Mouse (Mus musculus): ENCODE measurements around the gene Gm49368. TPM values are rescaled to one million over a fixed set of nuclear protein-coding genes. Genes with fewer than 3 reads are reported as not detected.

Gm49368 gene
- polyA plus RNA-seq, 1 experiment from 2014 or later, result not detected

- H3K27me3 ChIP-seq (ENCODE audit: insufficient read depth, low read length), result no peaks in the 10 kb centered on the region
- WGBS, result 74% methylated on average over 5 of the region's 5 CpGs
- H3K4me1 ChIP-seq (replicated peaks; ENCODE audit: insufficient read depth, low read length), result no peaks in the 10 kb centered on the region
- ATAC-seq (replicated peaks; ENCODE audit: low FRiP score, low read depth), result no peak
- DNase-seq (ENCODE audit: low spot score), result no peak
- H3K4me3 ChIP-seq (replicated peaks; ENCODE audit: low read depth, low read length), result no peak overlapping the region
- H3K36me3 ChIP-seq (ENCODE audit: insufficient read depth, low read length), result no peaks in the 10 kb centered on the region
- no peak overlapping the region for H3K27ac ChIP-seq
- H3K4me2 ChIP-seq (ENCODE audit: low read length), result no peak overlapping the region
- no peaks in the 10 kb centered on the region for H3K9me3 ChIP-seq (replicated peaks; ENCODE audit: low read length)
- H3K9ac ChIP-seq (ENCODE audit: low read depth, low read length), result no peak overlapping the region
- TF ChIP-seq CTCF (IDR thresholded peaks at IDR 0.05; ENCODE audit: low read depth), result no peak
Observed at GRCm38 (mm10) chr7:128115211-128115958, 52.9 kb downstream of the Gm49368 start.

GRCm38 (mm10) chr7:128116396-128116795 lies 53.9 kb downstream of the Gm49368 start:
- no peak overlapping the region for H3K9ac ChIP-seq (ENCODE audit: low read depth, low read length)
- no peaks in the 10 kb centered on the region for H3K9me3 ChIP-seq (replicated peaks; ENCODE audit: low read length)
- H3K4me3 ChIP-seq (replicated peaks; ENCODE audit: low read depth, low read length), result no peak overlapping the region
- no peaks in the 10 kb centered on the region for H3K27me3 ChIP-seq (ENCODE audit: insufficient read depth, low read length)
- 95% methylated on average over 5 of the region's 5 CpGs for WGBS
- no peak for TF ChIP-seq CTCF (IDR thresholded peaks at IDR 0.05; ENCODE audit: low read depth)
- H3K4me2 ChIP-seq (ENCODE audit: low read length), result no peak overlapping the region
- H3K4me1 ChIP-seq (replicated peaks; ENCODE audit: insufficient read depth, low read length), result no peaks in the 10 kb centered on the region
- ATAC-seq (replicated peaks; ENCODE audit: low FRiP score, low read depth), result no peak
- no peaks in the 10 kb centered on the region for H3K36me3 ChIP-seq (ENCODE audit: insufficient read depth, low read length)
- no peak for DNase-seq (ENCODE audit: low spot score)
- H3K27ac ChIP-seq, result no peak overlapping the region

GRCm38 (mm10) chr7:128119726-128120490 lies 57.4 kb downstream of the Gm49368 start:
- Histone ChIP-seq H3K4me3 (replicated peaks; ENCODE audit: low read depth, low read length) (no peak overlapping the region), H3K36me3 (ENCODE audit: insufficient read depth, low read length) (no peaks in the 10 kb centered on the region), H3K4me1 (replicated peaks; ENCODE audit: insufficient read depth, low read length) (no peaks in the 10 kb centered on the region), H3K9ac (ENCODE audit: low read depth, low read length) (no peak overlapping the region), H3K27ac (no peak overlapping the region), H3K9me3 (replicated peaks; ENCODE audit: low read length) (no peaks in the 10 kb centered on the region), H3K4me2 (ENCODE audit: low read length) (no peak overlapping the region), H3K27me3 (ENCODE audit: insufficient read depth, low read length) (no peaks in the 10 kb centered on the region)
- no peak for ATAC-seq (replicated peaks; ENCODE audit: low FRiP score, low read depth)
- DNase-seq (ENCODE audit: low spot score), result no peak
- 83% methylated on average over 6 of the region's 6 CpGs for WGBS
- no peak for TF ChIP-seq CTCF (IDR thresholded peaks at IDR 0.05; ENCODE audit: low read depth)

DNA sequence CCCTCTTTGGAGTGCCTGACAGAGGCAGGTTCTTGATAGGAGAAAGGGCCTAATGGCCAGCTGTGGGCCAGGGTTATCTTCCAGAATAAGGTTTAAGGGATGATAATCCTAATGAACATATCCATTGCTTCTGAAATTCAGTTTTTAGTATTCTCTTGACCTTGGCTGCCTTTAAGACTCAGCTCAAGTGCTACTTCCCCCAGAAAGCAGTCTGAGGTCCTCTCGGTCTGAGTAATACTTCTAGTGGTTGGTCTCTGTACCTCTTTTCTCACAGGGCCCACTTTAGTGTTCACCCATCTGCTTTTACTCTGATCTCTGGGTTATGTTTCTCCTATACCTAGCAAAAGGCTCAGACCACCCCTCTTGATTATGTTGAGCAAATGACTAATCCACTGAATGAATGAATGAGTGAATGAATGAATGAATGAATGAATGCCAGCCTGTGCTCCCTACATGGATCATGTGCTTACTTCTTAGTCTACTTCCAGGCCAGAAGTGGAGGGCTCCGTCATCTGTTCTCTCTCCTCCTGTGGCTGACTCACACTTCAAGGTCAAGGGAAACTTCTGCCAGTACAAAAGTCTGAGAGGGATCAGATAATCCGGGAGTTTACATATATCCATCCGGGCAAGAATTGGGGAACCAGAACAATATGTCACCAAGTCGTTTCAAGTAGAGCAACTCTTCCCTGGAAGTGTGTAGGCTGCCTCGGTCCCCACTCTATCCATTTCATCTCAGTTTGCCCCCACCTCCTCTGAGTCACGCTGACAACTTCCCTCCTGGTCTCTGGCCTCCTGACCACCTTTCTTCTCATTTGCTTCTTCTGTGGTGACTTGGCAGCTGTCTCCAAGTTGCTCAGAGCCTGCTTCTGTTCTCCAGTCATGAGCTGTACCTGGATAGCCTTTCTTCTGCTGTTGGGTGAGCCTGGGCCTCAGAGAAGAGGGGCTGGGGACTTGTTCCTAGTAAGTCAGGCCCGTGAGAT lies 66.5 kb downstream of the Gm49368 start, which contains the start of gene Itgax:
TSS of gene Itgax (plus strand) at position 807 of the 980 bp plus-strand sequence.
- Histone ChIP-seq H3K27me3 (ENCODE audit: insufficient read depth, low read length) (no peaks in the 10 kb centered on the region), H3K36me3 (ENCODE audit: insufficient read depth, low read length) (no peaks in the 10 kb centered on the region), H3K4me2 (ENCODE audit: low read length) (no peak within 1 kb of the TSS), H3K9me3 (replicated peaks; ENCODE audit: low read length) (no peaks in the 10 kb centered on the region), H3K27ac (no peak within 1 kb of the TSS), H3K9ac (ENCODE audit: low read depth, low read length) (no peak within 1 kb of the TSS), H3K4me1 (replicated peaks; ENCODE audit: insufficient read depth, low read length) (no peaks in the 10 kb centered on the region), H3K4me3 (replicated peaks; ENCODE audit: low read depth, low read length) (no peak within 1 kb of the TSS)
- DNase-seq (ENCODE audit: low spot score) (no peak), ATAC-seq (replicated peaks; ENCODE audit: low FRiP score, low read depth) (no peak)
- 72% methylated on average over 8 of the region's 8 CpGs for WGBS
- TF ChIP-seq CTCF (IDR thresholded peaks at IDR 0.05; ENCODE audit: low read depth), result no peak

- no peak for DNase-seq (ENCODE audit: low spot score)
- no peaks in the 10 kb centered on the region for H3K9me3 ChIP-seq (replicated peaks; ENCODE audit: low read length)
- no peak overlapping the region for H3K9ac ChIP-seq (ENCODE audit: low read depth, low read length)
- no peak overlapping the region for H3K4me2 ChIP-seq (ENCODE audit: low read length)
- 83% methylated on average over 5 of the region's 5 CpGs for WGBS
- H3K36me3 ChIP-seq (ENCODE audit: insufficient read depth, low read length), result no peaks in the 10 kb centered on the region
- H3K4me1 ChIP-seq (replicated peaks; ENCODE audit: insufficient read depth, low read length), result no peaks in the 10 kb centered on the region
- ATAC-seq (replicated peaks; ENCODE audit: low FRiP score, low read depth), result no peak
- H3K4me3 ChIP-seq (replicated peaks; ENCODE audit: low read depth, low read length), result no peak overlapping the region
- TF ChIP-seq CTCF (IDR thresholded peaks at IDR 0.05; ENCODE audit: low read depth), result no peak
- H3K27ac ChIP-seq, result no peak overlapping the region
- H3K27me3 ChIP-seq (ENCODE audit: insufficient read depth, low read length), result no peaks in the 10 kb centered on the region
Observed at GRCm38 (mm10) chr7:128132148-128132547, 69.7 kb downstream of the Gm49368 start.

DNA sequence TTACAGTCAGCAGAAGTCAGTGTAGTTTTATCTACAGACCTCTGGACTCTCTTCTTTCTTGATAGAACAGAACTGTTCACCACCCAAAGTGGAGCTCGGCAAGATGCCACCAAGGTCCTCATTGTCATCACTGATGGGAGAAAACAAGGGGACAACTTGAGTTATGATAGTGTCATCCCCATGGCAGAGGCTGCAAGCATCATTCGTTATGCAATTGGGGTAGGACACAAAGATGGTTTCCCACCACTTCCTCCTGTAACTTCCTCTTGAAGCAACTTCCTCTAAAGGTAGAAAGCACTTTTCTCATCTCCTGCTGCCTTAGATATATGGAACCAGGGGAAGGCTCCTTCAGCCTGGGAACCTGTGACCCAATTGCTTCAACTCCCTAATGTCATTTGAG lies 71.1 kb downstream of the Gm49368 start:
- WGBS, result 82% methylated on average over 2 of the region's 2 CpGs
- no peak for DNase-seq (ENCODE audit: low spot score)
- H3K27me3 ChIP-seq (ENCODE audit: insufficient read depth, low read length), result no peaks in the 10 kb centered on the region
- no peaks in the 10 kb centered on the region for H3K4me1 ChIP-seq (replicated peaks; ENCODE audit: insufficient read depth, low read length)
- no peaks in the 10 kb centered on the region for H3K9me3 ChIP-seq (replicated peaks; ENCODE audit: low read length)
- TF ChIP-seq CTCF (IDR thresholded peaks at IDR 0.05; ENCODE audit: low read depth), result no peak
- H3K9ac ChIP-seq (ENCODE audit: low read depth, low read length), result no peak overlapping the region
- no peaks in the 10 kb centered on the region for H3K36me3 ChIP-seq (ENCODE audit: insufficient read depth, low read length)
- no peak overlapping the region for H3K4me2 ChIP-seq (ENCODE audit: low read length)
- H3K27ac ChIP-seq, result no peak overlapping the region
- H3K4me3 ChIP-seq (replicated peaks; ENCODE audit: low read depth, low read length), result no peak overlapping the region
- ATAC-seq (replicated peaks; ENCODE audit: low FRiP score, low read depth), result no peak

Data from kidney, postnatal 0 days (tissue).